Mouse (Mus musculus) CH12.LX (cell line): ENCODE data around the gene Tcte3. TPM values are rescaled to one million over a fixed set of nuclear protein-coding genes. Genes with fewer than 3 reads are reported as not detected.
"Not testable (repeated sequence)": the region's sequence is repeated elsewhere in the genome, so short reads cannot be mapped to it uniquely, and the experiment has no call there.

Experiments used
- DNase-seq: peaks from one replicate; pipeline ENCODE4 v3.0.0-alpha.2; 2013; ENCODE audit errors: extremely low read depth
- H3K27ac ChIP-seq: 2 replicates; pipeline ENCODE4 v1.5.1; 2012; ENCODE audit warnings: low read depth, mild to moderate bottlenecking, control low read depth, moderate library complexity; ENCODE audit not compliant: insufficient read depth
- H3K27me3 ChIP-seq: replicated peaks from 2 replicates; pipeline ENCODE3; 2012; ENCODE audit warnings: inconsistent platforms
- H3K36me3 ChIP-seq, 2 experiments: replicated peaks in 1 of 2; 2 replicates each; pipeline versions ENCODE3 to v1.6.1; 2012; ENCODE audit warnings: inconsistent platforms in 1 of 2, low read length in 1 of 2, mild to moderate bottlenecking in 1 of 2, mixed read lengths in 1 of 2, moderate library complexity in 1 of 2; ENCODE audit not compliant: control insufficient read depth in 1 of 2, insufficient read depth in 1 of 2
- H3K4me1 ChIP-seq, 2 experiments: 2 replicates each; pipeline ENCODE4 v1.6.1; 2012; ENCODE audit warnings: inconsistent platforms in 1 of 2, moderate library complexity in 1 of 2; ENCODE audit not compliant: insufficient read depth in 2 of 2, control insufficient read depth in 1 of 2
- H3K4me2 ChIP-seq: 2 replicates; pipeline ENCODE4 v1.6.1; 2012; ENCODE audit warnings: low read depth, mild to moderate bottlenecking, control low read depth; ENCODE audit not compliant: poor library complexity, insufficient read depth, severe bottlenecking
- H3K4me3 ChIP-seq, 3 experiments: fragments of 150-350 bp in 1 of 3; sonication (generic) in 1 of 3; replicated peaks in 1 of 3; 2 replicates each; pipeline versions ENCODE3 to v1.5.1; 2011 to 2012; ENCODE audit warnings: low read depth in 2 of 3, low read length in 2 of 3, mild to moderate bottlenecking in 2 of 3, moderate library complexity in 2 of 3, control low read depth in 1 of 3, improper control_type of control experiment in 1 of 3, inconsistent platforms in 1 of 3, mixed read lengths in 1 of 3; ENCODE audit not compliant: poor library complexity in 1 of 3
- H3K79me2 ChIP-seq: replicated peaks from 2 replicates; pipeline ENCODE4 v1.6.1; 2012; ENCODE audit warnings: mild to moderate bottlenecking, moderate library complexity; ENCODE audit not compliant: control insufficient read depth, poor library complexity, insufficient read depth, severe bottlenecking; ENCODE audit errors: extremely low read depth
- H3K9ac ChIP-seq: 2 replicates; pipeline ENCODE4 v1.6.1; 2012; ENCODE audit warnings: low read depth, mild to moderate bottlenecking, control low read depth, moderate library complexity; ENCODE audit not compliant: insufficient read depth
- H3K9me3 ChIP-seq: replicated peaks from 2 replicates; pipeline ENCODE3; 2012; ENCODE audit warnings: low read length, inconsistent platforms, mixed read lengths
- BHLHE40 ChIP-seq: IDR thresholded peaks from 2 replicates; pipeline ENCODE4 v1.6.1; 2011; ENCODE audit warnings: mild to moderate bottlenecking, low read depth, low read length, improper control_type of control experiment
- CHD1 ChIP-seq: IDR thresholded peaks from 2 replicates; pipeline ENCODE4 v1.6.1; 2012; ENCODE audit warnings: low read depth, low read length, improper control_type of control experiment, inconsistent platforms
- EP300 ChIP-seq: IDR thresholded peaks from 2 replicates; pipeline ENCODE4 v1.6.1; 2011; ENCODE audit warnings: low read length, improper control_type of control experiment
- GABPA ChIP-seq: IDR thresholded peaks from 2 replicates; pipeline ENCODE4 v1.6.1; 2012; ENCODE audit warnings: low read depth, low read length, improper control_type of control experiment, inconsistent platforms; ENCODE audit not compliant: insufficient replicate concordance
- HCFC1 ChIP-seq: IDR thresholded peaks from 2 replicates; pipeline ENCODE4 v1.6.1; 2012; ENCODE audit warnings: low read depth, mild to moderate bottlenecking, inconsistent platforms, low read length, improper control_type of control experiment
- KAT2A ChIP-seq: IDR thresholded peaks from 2 replicates; pipeline ENCODE4 v1.6.1; 2012; ENCODE audit warnings: low read length, improper control_type of control experiment, inconsistent platforms; ENCODE audit not compliant: insufficient replicate concordance
- MAFK ChIP-seq: IDR thresholded peaks from 2 replicates; pipeline ENCODE4 v1.6.1; 2011; ENCODE audit warnings: low read length, improper control_type of control experiment; ENCODE audit not compliant: insufficient replicate concordance
- MAZ ChIP-seq: IDR thresholded peaks from 2 replicates; pipeline ENCODE4 v1.6.1; 2012; ENCODE audit warnings: low read depth, mild to moderate bottlenecking, inconsistent platforms, low read length, improper control_type of control experiment, moderate library complexity
- MXI1 ChIP-seq: IDR thresholded peaks from 2 replicates; pipeline ENCODE4 v1.6.1; 2011; ENCODE audit warnings: mild to moderate bottlenecking, low read depth, low read length, improper control_type of control experiment
- POLR2A ChIP-seq: IDR thresholded peaks from 2 replicates; pipeline ENCODE4 v1.6.1; 2011; ENCODE audit warnings: low read depth, mild to moderate bottlenecking, improper control_type of control experiment, low read length
- POLR2AphosphoS2 ChIP-seq: IDR thresholded peaks from 2 replicates; pipeline ENCODE4 v1.6.1; 2011; ENCODE audit warnings: low read depth, low read length, improper control_type of control experiment
- RCOR1 ChIP-seq: conservative IDR thresholded peaks from 2 replicates; pipeline ENCODE4 v1.6.1; 2012; ENCODE audit warnings: low read depth, mild to moderate bottlenecking, inconsistent platforms, low read length, improper control_type of control experiment
- SMC3 ChIP-seq: IDR thresholded peaks from 2 replicates; pipeline ENCODE4 v1.6.1; 2011; ENCODE audit warnings: low read depth, low read length, improper control_type of control experiment
- TBP ChIP-seq: conservative IDR thresholded peaks from 2 replicates; pipeline ENCODE4 v1.6.1; 2011; ENCODE audit warnings: low read depth, low read length, improper control_type of control experiment
- TCF12 ChIP-seq: IDR thresholded peaks from 2 replicates; pipeline ENCODE4 v1.6.1; 2014; ENCODE audit warnings: low read depth, mild to moderate bottlenecking, inconsistent platforms, low read length, improper control_type of control experiment
- UBTF ChIP-seq: IDR thresholded peaks from 2 replicates; pipeline ENCODE4 v1.6.1; 2012; ENCODE audit warnings: low read depth, mild to moderate bottlenecking, inconsistent platforms, low read length, improper control_type of control experiment, moderate library complexity
- USF1 ChIP-seq: IDR thresholded peaks from 2 replicates; pipeline ENCODE4 v1.6.1; 2014; ENCODE audit warnings: low read depth, mild to moderate bottlenecking, inconsistent platforms, low read length, improper control_type of control experiment
- USF2 ChIP-seq: conservative IDR thresholded peaks from 2 replicates; pipeline ENCODE4 v1.6.1; 2011; ENCODE audit warnings: low read depth, low read length, improper control_type of control experiment
- ZC3H11A ChIP-seq: IDR thresholded peaks from 2 replicates; pipeline ENCODE4 v1.6.1; 2012; ENCODE audit warnings: low read depth, mild to moderate bottlenecking, inconsistent platforms, low read length, improper control_type of control experiment
- ZMIZ1 ChIP-seq: IDR thresholded peaks from 2 replicates; pipeline ENCODE4 v1.6.1; 2012; ENCODE audit warnings: low read depth, mild to moderate bottlenecking, inconsistent platforms, low read length, improper control_type of control experiment
- dilution Hi-C: fragments of 300-500 bp; cut with MboI; formaldehyde crosslinking; loops from 2 replicates; pipeline ENCODE4 v1.14.3; 2020; ENCODE audit warnings: low sequenced_read_pairs; ENCODE audit not compliant: extremely low pct_unique_long_range_greater_than_20kb, extremely low pct_ligation_motif_present
- in situ Hi-C: fragments of 300-500 bp; cut with MboI; formaldehyde crosslinking; loops from 3 replicates; pipeline ENCODE4 v1.14.3; 2019; ENCODE audit warnings: low sequenced_read_pairs, low pct_ligation_motif_present, low pct_unique_long_range_greater_than_20kb, mixed read lengths
- polyA plus RNA-seq: library from polyadenylated mRNA; unstranded; fragments of >175 nt; gene quantifications from 2 replicates; pipeline ENCODE4 v1.2.1, GENCODE M21; 2012; ENCODE audit warnings: low read depth; ENCODE audit not compliant: insufficient read length
- total RNA-seq, 2 experiments: library from RNA; depleted of rRNA; stranded (reverse); fragments of 300-350 nt in 1 of 2; fragments of >200 nt in 1 of 2; gene quantifications; 2 replicates each; pipeline ENCODE4 v1.2.3; 2012 to 2014

The Tcte3 gene
- total and polyA plus RNA-seq, 3 experiments = 1.9 to 5.8 TPM; not detected in 1

DNA sequence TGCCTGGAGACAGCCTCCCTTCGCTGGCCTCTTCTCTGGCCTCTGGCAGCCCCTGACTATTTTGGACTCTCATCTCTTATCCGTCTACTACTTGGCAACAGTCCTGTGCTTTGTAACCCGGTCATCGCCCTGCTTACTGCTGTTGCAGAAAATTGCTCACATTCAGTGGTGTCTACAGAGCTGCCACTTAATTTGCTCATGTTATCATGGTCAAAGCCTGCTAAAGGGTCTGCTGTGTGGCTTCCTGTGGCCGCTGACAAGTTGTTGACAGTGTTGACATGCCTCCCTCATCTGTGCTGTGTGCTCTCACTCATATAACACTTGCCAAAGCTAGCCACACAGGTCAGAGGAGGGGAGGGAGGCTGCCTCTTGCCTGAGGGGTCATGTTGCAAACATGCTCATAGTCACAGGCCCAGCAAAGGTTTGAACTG, 16.9 kb upstream of the Tcte3 start:
- dilution Hi-C loops (no loop called here), in situ Hi-C loops (no loop called here)
- TF ChIP-seq POLR2AphosphoS2 = no peak
- no peak for TF ChIP-seq HCFC1
- no peak for TF ChIP-seq GABPA
- no peak for TF ChIP-seq BHLHE40
- DNase-seq = no peak
- H3K4me3 ChIP-seq = no peak overlapping the region
- H3K27me3 ChIP-seq = no peaks in the 10 kb centered on the region
- no peaks in the 10 kb centered on the region for H3K4me1 ChIP-seq
- H3K4me2 ChIP-seq = no peak overlapping the region
- no peaks in the 10 kb centered on the region for H3K79me2 ChIP-seq
- no peaks in the 10 kb centered on the region for H3K9me3 ChIP-seq
- H3K9ac ChIP-seq = no peak overlapping the region
- H3K27ac ChIP-seq = no peak overlapping the region
- H3K36me3 ChIP-seq = peaks cover 77 to 80% of the 10 kb centered on the region in 2 experiments

DNA sequence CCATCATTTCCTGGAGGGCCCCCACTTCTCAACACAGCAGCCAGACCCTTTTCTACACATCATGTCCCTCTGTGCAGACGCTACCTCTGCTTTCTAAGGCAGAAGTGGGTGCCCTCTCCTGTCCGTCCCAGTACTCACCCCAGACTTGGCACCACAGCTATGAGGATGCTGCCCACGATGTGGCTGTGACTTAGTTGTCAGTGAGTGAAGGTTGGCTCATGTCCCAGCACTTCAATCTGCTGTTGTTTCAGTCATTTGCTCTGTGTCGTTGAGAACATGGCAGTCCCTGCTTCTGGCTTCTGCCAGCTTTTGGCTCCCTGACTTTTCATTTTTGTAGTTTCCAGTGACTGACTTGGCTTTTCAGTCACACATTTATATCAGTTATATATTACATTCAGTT, 14.6 kb upstream of the Tcte3 start:
- H3K4me2 ChIP-seq = no peak overlapping the region
- H3K4me3 ChIP-seq = no peak overlapping the region
- no peaks in the 10 kb centered on the region for H3K79me2 ChIP-seq
- H3K36me3 ChIP-seq = peaks cover 57 to 58% of the 10 kb centered on the region in 2 experiments
- H3K4me1 ChIP-seq = no peaks in the 10 kb centered on the region
- H3K9ac ChIP-seq = no peak overlapping the region
- H3K27me3 ChIP-seq = no peaks in the 10 kb centered on the region
- no peak for DNase-seq
- TF ChIP-seq UBTF (no peak), EP300 (no peak), POLR2AphosphoS2 (no peak), MXI1 (no peak), ZMIZ1 (no peak), KAT2A (no peak), TBP (no peak), SMC3 (no peak), POLR2A (no peak), RCOR1 (no peak), USF1 (no peak), ZC3H11A (no peak), MAZ (no peak), HCFC1 (no peak), MAFK (no peak), USF2 (no peak), TCF12 (no peak), CHD1 (no peak)
- in situ Hi-C loops (no loop called here), dilution Hi-C loops (no loop called here)
- H3K27ac ChIP-seq = no peak overlapping the region
- H3K9me3 ChIP-seq = no peaks in the 10 kb centered on the region

DNA sequence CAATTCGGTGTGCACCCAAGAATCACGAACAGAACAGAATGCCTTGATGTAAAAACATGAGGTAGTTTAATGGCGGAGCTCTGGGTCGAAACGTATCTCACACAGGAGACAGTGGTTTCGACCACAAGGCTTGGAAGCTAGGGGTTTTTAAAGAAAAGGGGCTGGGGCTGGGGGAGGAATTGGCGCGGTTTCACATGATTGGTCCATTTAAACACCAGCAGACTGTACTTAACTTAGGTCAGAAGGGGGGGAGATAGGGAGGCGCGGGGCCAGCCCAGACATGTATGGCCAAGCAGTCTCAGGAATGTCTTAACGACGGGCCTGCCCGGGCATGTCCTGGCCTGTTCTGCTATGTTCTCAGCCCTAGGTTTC, 12.5 kb upstream of the Tcte3 start:
- H3K9me3 ChIP-seq, H3K4me1 ChIP-seq, in situ Hi-C loops, H3K79me2 ChIP-seq, DNase-seq, H3K4me2 ChIP-seq, H3K9ac ChIP-seq, H3K27me3 ChIP-seq, H3K27ac ChIP-seq, H3K4me3 ChIP-seq, dilution Hi-C loops: not testable (repeated sequence)
- peaks cover 37 to 39% of the 10 kb centered on the region in 2 experiments for H3K36me3 ChIP-seq

DNA sequence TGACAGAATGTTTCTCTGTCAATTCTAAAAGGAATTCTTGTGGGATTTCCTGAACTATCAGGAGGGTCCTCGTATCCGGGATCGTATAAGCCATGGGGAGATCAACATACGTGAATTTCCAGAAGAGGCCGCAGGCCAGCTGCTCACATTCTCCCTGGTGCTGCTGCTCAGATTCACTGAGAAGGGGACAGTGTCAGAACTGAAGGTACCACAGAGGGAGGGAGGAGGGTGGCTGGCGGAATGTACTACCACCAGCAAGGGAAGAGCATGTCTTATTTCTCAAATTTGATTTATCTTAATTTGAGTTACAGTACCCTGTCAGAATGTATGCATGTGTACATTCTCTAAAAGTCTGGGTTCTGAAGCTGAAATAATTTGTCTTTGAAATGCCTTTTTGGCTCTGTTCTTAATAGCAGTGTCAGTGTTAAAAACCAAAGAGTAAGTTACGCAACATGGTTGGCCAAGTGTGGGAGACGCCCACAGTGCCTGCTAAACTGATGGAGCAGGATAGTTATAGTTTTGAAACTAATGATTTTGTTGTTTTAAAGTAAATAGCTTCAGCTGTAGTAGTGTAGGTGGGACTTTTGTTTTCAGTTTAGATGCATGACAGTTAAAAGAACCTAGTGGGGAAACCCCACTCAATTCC, 12.0 kb upstream of the Tcte3 start:
- H3K27me3 ChIP-seq, H3K4me3 ChIP-seq, H3K79me2 ChIP-seq, H3K9ac ChIP-seq, H3K4me1 ChIP-seq, H3K27ac ChIP-seq, DNase-seq, in situ Hi-C loops, H3K4me2 ChIP-seq, H3K9me3 ChIP-seq, dilution Hi-C loops: not testable (repeated sequence)
- H3K36me3 ChIP-seq = peaks cover 32 to 35% of the 10 kb centered on the region in 2 experiments
